In genomic region chr15:27935772-27936746, GRCm38 (mm10) we compare ENCODE assay signal across 9 mouse cellular contexts.
DNase-seq lines count a peak whose midpoint lies in the region; ATAC-seq and TF ChIP-seq lines count a peak whose summit lies in the region.
"Had no signal": no experiment of that assay in that cellular context is flagged by ENCODE, and none has a peak within 500 bp of the region (broad histone marks: within the 10 kb centered on the region; RNA-seq: fewer than 3 reads in every experiment).

No protein-coding gene starts in this region.

- TF ChIP-seq CTCF in kidney, postnatal 0 days (IDR thresholded peaks at IDR 0.05; ENCODE audit: low read depth) = no peak
- TF ChIP-seq CTCF in embryonic fibroblast, embryonic 13.5 days (IDR thresholded peaks at IDR 0.05; ENCODE audit: borderline replicate concordance, insufficient read depth, low read length) = no peak

- no peak overlapping the region for H3K9ac ChIP-seq in kidney, postnatal 0 days (ENCODE audit: low read depth, low read length)
- peak overlapping the region; percentile 77 for H3K9ac ChIP-seq in neural tube, embryonic 13.5 days

- no peak for ATAC-seq in kidney, postnatal 0 days (replicated peaks; ENCODE audit: low FRiP score, low read depth)
- ATAC-seq in inflammation-experienced regulatory T-cells, adult 6 months = peak; percentile 19
- ATAC-seq in neural tube, embryonic 13.5 days (ENCODE audit: low read depth) = peak; percentile 2; the same call in 1 of the 2 replicates

- H3K27ac ChIP-seq in kidney, postnatal 0 days = peak overlapping the region; percentile 13; the same call in 1 of the 2 replicates
- H3K27ac ChIP-seq in embryonic fibroblast, embryonic 13.5 days (ENCODE audit: insufficient read depth, low read length) = peak overlapping the region; percentile 69
- H3K27ac ChIP-seq in neural tube, embryonic 13.5 days (replicated peaks) = peak overlapping the region; percentile 96

- no peak overlapping the region for H3K4me3 ChIP-seq in kidney, postnatal 0 days (replicated peaks; ENCODE audit: low read depth, low read length)
- H3K4me3 ChIP-seq in embryonic fibroblast, embryonic 13.5 days (ENCODE audit: insufficient read depth, low read length) = no peak overlapping the region
- H3K4me3 ChIP-seq in neural tube, embryonic 13.5 days = no peak overlapping the region

- H3K4me1 ChIP-seq in kidney, postnatal 0 days (replicated peaks; ENCODE audit: insufficient read depth, low read length) = peaks cover 24% of the 10 kb centered on the region
- H3K4me1 ChIP-seq in embryonic fibroblast, embryonic 13.5 days (ENCODE audit: control insufficient read depth, insufficient read depth, low read length) = peaks cover 19% of the 10 kb centered on the region
- H3K4me1 ChIP-seq in neural tube, embryonic 13.5 days (replicated peaks) = peaks cover 52% of the 10 kb centered on the region

- no peaks in the 10 kb centered on the region for H3K9me3 ChIP-seq in kidney, postnatal 0 days (replicated peaks; ENCODE audit: low read length)
- no peaks in the 10 kb centered on the region for H3K9me3 ChIP-seq in neural tube, embryonic 13.5 days
- H3K9me3 ChIP-seq: megakaryocyte, embryonic 14.5 days had no signal

- no peaks in the 10 kb centered on the region for H3K36me3 ChIP-seq in kidney, postnatal 0 days (ENCODE audit: insufficient read depth, low read length)
- no peaks in the 10 kb centered on the region for H3K36me3 ChIP-seq in neural tube, embryonic 13.5 days

- H3K27me3 ChIP-seq in kidney, postnatal 0 days (ENCODE audit: insufficient read depth, low read length) = no peaks in the 10 kb centered on the region
- H3K27me3 ChIP-seq in neural tube, embryonic 13.5 days = no peaks in the 10 kb centered on the region

- 70% methylated on average over 12 of the region's 12 CpGs for WGBS in kidney, postnatal 0 days
- 69% methylated on average over 12 of the region's 12 CpGs for whole genome bisulfite sequencing in neural tube, embryonic 13.5 days

- no peak overlapping the region for H3K4me2 ChIP-seq in kidney, postnatal 0 days (ENCODE audit: low read length)
- H3K4me2 ChIP-seq in neural tube, embryonic 13.5 days = peak overlapping the region; percentile 66

- no peak for DNase-seq in kidney, postnatal 0 days (ENCODE audit: low spot score)
- no peak for DNase-seq in kidney, postnatal 36 days
- DNase-seq in urinary bladder, adult 18-20 months (ENCODE audit: low spot score in 2 of 2) = no peak
- DNase-seq in lung, postnatal 36 days = no peak
- DNase-seq in layer of hippocampus, postnatal 10 days (ENCODE audit: low spot score in 2 of 2) = no peak

- no peak for TF ChIP-seq POLR2A in embryonic fibroblast, embryonic 13.5 days (IDR thresholded peaks at IDR 0.05; ENCODE audit: low read depth, low read length)

Comparison
In these comparisons a context has a peak if more than half of its experiments do, and no peak if none do; other contexts are left out.
1. H3K27ac ChIP-seq: peak in every context shown above with its lines; median percentile 96 in neural tube, embryonic 13.5 days; 69 in embryonic fibroblast, embryonic 13.5 days; 13 in kidney, postnatal 0 days.